Mouse (Mus musculus) neural tube, embryonic 14.5 days (tissue): Measurements from ENCODE around the gene Maml3. TPM values are rescaled to one million over a fixed set of nuclear protein-coding genes. Genes with fewer than 3 reads are reported as not detected.

ENCODE experiments used
- ATAC-seq: fragments of 200-750 bp; cut with Nextera tagmentation; 2 replicates; pipeline ENCODE4 v1.8.0; 2017; ENCODE audit warnings: low read depth, mild to moderate bottlenecking, moderate TSS enrichment, moderate library complexity
- H3K27ac ChIP-seq: fragments of 300-500 bp; sonication (generic); 2 replicates; pipeline ENCODE4 v1.5.1; 2014; ENCODE audit warnings: low read depth, mild to moderate bottlenecking, control low read depth, low read length, moderate library complexity, mixed read lengths
- H3K27me3 ChIP-seq: fragments of 300-500 bp; sonication (generic); 2 replicates; pipeline ENCODE4 v1.6.1; 2014; ENCODE audit warnings: low read length; ENCODE audit not compliant: control insufficient read depth, insufficient read depth
- H3K36me3 ChIP-seq: fragments of 300-500 bp; sonication (generic); 2 replicates; pipeline ENCODE4 v1.6.1; 2014; ENCODE audit warnings: low read length, mixed read lengths; ENCODE audit not compliant: control insufficient read depth, insufficient read depth
- H3K4me1 ChIP-seq: fragments of 300-500 bp; sonication (generic); 2 replicates; pipeline ENCODE4 v1.6.1; 2014; ENCODE audit warnings: low read length; ENCODE audit not compliant: control insufficient read depth, insufficient read depth
- H3K4me2 ChIP-seq: fragments of 300-500 bp; sonication (generic); 2 replicates; pipeline ENCODE4 v1.6.1; 2014; ENCODE audit warnings: mild to moderate bottlenecking, low read depth, low read length, control low read depth
- H3K4me3 ChIP-seq: fragments of 300-500 bp; sonication (generic); 2 replicates; pipeline ENCODE4 v1.5.1; 2014; ENCODE audit warnings: low read depth, low read length, control low read depth, mixed read lengths
- H3K9ac ChIP-seq: fragments of 300-500 bp; sonication (generic); replicated peaks from 2 replicates; pipeline ENCODE4 v1.6.1; 2014; ENCODE audit warnings: low read depth, mild to moderate bottlenecking, control low read depth, low read length, mixed read lengths
- H3K9me3 ChIP-seq: fragments of 300-500 bp; sonication (generic); 2 replicates; pipeline ENCODE4 v1.6.1; 2016; ENCODE audit warnings: low read length; ENCODE audit not compliant: control insufficient read depth
- WGBS: fragments of 180-500 bp; shearing (Covaris S2); extraction: QIAGEN DNeasy Blood & Tissue Kit; methylation state at CpG from one replicate; pipeline ENCODE4 v1.1.7; 2014; 5-methylcytosine and 5-hydroxymethylcytosine counted together
- polyA plus RNA-seq: library from polyadenylated mRNA; unstranded; fragments of >200 nt; fragmentation: Nextera tagmentation; extraction: Ambion mirVana; gene quantifications from 2 replicates; pipeline ENCODE4 v1.2.1, GENCODE M21; 2014

The Maml3 gene
- polyA plus RNA-seq, 1 experiment from 2014 or later = 8.2 TPM

DNA sequence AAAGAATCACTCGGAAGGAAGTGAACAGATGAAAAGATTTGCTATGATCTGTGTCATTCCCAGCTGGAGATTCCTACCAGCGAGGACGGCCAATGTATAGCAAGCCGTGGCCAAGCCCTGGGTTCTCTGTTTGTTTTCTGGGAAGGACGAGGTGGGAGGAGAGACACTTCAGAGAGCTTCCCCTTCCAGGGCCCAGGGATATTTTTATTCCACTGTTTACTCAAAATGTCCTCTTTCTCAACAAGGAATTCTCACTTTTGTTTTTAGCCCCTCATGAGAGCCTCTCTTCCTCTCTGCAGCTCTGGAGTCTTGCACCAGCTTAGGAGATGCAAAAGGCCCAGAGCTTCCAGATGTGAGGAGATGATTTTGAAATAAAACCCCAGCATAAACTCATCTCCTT, 236.0 kb downstream of the Maml3 start:
- H3K9me3 ChIP-seq = no peaks in the 10 kb centered on the region
- H3K9ac ChIP-seq = no peak overlapping the region
- H3K36me3 ChIP-seq = no peaks in the 10 kb centered on the region
- WGBS = 20% methylated on average over 5 of the region's 5 CpGs
- no peak overlapping the region for H3K4me3 ChIP-seq
- H3K4me2 ChIP-seq = no peak overlapping the region
- H3K27me3 ChIP-seq = no peaks in the 10 kb centered on the region
- no peak for ATAC-seq
- H3K27ac ChIP-seq = peak overlapping the region; percentile 22
- H3K4me1 ChIP-seq = peaks cover 37% of the 10 kb centered on the region

DNA sequence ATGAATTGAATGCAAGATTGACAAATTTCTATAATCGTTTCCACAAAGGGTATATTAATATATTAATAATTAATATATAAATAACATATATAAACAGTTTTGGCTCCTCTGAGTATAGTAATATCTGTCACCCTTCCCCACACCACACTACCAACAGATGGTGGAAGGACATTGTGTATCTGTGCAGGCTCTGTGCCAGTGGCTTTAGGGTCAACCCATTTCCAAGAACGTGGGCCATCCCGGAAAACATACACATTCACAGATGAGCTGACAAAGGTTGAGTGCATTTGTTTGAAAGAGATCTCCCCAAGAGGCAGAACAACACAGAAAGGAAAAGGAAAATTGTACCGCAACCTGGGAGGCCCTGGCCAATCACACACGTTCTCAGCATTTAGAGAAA, 238.4 kb downstream of the Maml3 start:
- Histone ChIP-seq H3K4me2 (no peak overlapping the region), H3K4me3 (no peak overlapping the region), H3K27me3 (no peaks in the 10 kb centered on the region), H3K36me3 (no peaks in the 10 kb centered on the region), H3K9ac (no peak overlapping the region), H3K27ac (no peak overlapping the region), H3K4me1 (peaks cover 23% of the 10 kb centered on the region), H3K9me3 (no peaks in the 10 kb centered on the region)
- 77% methylated on average over 5 of the region's 5 CpGs for WGBS
- no peak for ATAC-seq

DNA sequence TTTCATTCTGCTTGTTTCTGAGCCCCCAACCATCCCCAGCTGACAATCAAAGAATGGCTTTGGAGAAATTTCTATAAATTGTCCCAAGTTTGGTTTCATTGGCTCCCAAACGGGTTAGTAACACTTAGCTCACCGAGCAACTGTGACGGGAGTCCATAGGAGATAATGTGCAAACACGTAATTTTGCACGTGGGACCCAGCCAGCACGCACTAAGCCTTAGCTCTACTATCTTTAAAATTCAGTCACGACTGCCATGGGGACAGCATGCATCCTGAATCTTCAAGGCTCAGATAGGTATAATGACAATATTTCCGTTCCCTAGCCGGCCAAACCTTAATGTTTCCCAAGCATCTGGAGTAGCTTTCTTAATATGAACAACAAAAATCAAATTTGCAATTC, 243.2 kb downstream of the Maml3 start:
- Histone ChIP-seq H3K4me2 (no peak overlapping the region), H3K27me3 (no peaks in the 10 kb centered on the region), H3K27ac (peak overlapping the region; percentile 58), H3K4me1 (0 out of 2 replicates have a peak, but pooled peaks cover 2% of the 10 kb centered on the region), H3K9me3 (no peaks in the 10 kb centered on the region), H3K36me3 (no peaks in the 10 kb centered on the region), H3K4me3 (no peak overlapping the region), H3K9ac (no peak overlapping the region)
- 58% methylated on average over 9 of the region's 9 CpGs for WGBS
- no peak for ATAC-seq

DNA sequence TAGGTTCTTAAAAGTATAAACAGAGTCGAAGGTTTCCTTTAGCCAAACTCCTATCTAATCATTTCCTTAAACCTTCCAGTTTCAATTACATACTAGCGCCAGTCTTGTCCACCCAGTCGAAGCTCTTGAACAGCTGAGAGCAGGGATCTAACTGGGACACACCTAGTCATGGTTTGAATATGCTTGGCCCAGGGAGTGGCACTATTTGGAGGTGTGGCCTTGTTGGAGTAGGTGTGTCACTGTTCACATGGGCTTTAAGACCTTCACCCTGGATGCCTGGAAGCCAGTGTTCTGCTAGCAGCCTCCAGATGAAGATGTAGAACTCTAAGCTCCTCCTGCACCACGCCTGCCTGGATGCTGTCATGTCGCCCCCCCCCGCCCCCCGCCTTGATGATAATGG, 244.4 kb downstream of the Maml3 start:
- Histone ChIP-seq H3K9me3 (no peaks in the 10 kb centered on the region), H3K4me2 (no peak overlapping the region), H3K4me1 (0 out of 2 replicates have a peak, but pooled peaks cover 2% of the 10 kb centered on the region), H3K27ac (no peak overlapping the region), H3K9ac (no peak overlapping the region), H3K36me3 (no peaks in the 10 kb centered on the region), H3K27me3 (no peaks in the 10 kb centered on the region), H3K4me3 (no peak overlapping the region)
- 92% methylated on average over 7 of the region's 7 CpGs for WGBS
- ATAC-seq = no peak

DNA sequence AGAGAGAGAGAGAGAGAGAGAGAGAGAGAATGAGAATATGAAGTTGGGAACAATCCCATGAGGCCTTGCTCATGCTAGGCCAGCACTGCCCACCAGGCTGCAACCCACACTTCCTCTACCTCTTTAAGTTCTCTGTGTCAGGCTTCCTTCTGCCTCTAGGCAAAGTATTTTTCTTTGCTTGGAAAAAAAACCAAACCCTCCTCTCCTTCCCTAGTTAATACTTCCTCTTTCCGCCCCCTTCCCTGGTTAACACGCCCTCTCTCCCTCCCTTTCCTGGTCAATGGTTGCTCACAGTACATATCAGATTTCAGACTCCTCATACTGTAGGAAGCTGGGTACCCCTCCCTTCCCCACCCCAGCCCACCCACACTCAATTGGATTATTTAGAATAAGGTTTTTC, 245.7 kb downstream of the Maml3 start:
- H3K4me1 ChIP-seq = 0 out of 2 replicates have a peak, but pooled peaks cover 2% of the 10 kb centered on the region
- H3K27ac ChIP-seq = no peak overlapping the region
- no peaks in the 10 kb centered on the region for H3K27me3 ChIP-seq
- WGBS = 65% methylated on average over 2 of the region's 2 CpGs
- no peak overlapping the region for H3K4me3 ChIP-seq
- no peaks in the 10 kb centered on the region for H3K36me3 ChIP-seq
- ATAC-seq = no peak
- no peaks in the 10 kb centered on the region for H3K9me3 ChIP-seq
- H3K4me2 ChIP-seq = no peak overlapping the region
- H3K9ac ChIP-seq = no peak overlapping the region

DNA sequence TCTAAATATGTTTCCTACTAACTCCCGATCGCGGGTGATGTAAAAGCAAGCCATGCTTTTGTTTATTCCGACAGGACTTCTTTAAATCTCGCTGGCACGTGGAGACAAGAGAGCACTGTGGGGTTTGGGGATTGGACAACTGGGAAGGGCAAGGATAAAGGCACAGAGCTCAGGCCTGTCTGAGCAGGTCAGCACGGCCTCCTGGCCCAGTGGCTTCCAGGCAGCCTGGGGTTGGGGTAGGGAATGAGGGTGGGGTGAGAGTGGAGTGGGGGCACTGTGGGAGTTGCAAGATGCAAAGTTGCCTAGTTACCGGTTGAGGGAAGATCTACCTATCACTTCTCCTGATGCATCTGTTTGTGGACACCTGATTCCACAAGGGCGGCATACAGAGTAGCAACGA, 250.7 kb downstream of the Maml3 start:
- WGBS = 79% methylated on average over 10 of the region's 10 CpGs
- H3K36me3 ChIP-seq = no peaks in the 10 kb centered on the region
- H3K9me3 ChIP-seq = no peaks in the 10 kb centered on the region
- no peak overlapping the region for H3K27ac ChIP-seq
- ATAC-seq = no peak; the same call in 1 of the 2 replicates
- no peak overlapping the region for H3K4me3 ChIP-seq
- H3K9ac ChIP-seq = no peak overlapping the region
- H3K27me3 ChIP-seq = no peaks in the 10 kb centered on the region
- H3K4me1 ChIP-seq = no peaks in the 10 kb centered on the region
- no peak overlapping the region for H3K4me2 ChIP-seq

DNA sequence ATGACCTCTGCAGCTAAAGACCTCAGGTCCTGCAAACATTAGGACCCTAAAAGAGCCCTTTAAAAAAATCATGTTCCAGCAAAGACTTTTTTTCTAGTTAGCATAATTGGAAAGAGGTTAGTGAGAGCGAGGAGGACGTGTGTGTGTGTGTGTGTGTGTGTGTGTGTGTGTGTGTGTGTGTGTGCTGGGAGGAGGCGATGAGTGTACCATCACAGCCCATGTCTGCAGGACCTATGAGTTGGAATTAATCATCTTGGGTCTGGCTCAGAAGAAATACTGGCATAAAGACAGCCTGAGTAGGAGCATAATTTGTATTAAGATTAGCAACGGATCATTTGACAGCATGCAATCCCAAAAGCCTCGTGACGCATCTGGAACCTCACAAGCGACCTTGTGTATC, 251.3 kb downstream of the Maml3 start:
- no peak; the same call in 1 of the 2 replicates for ATAC-seq
- WGBS = 43% methylated on average over 7 of the region's 7 CpGs
- H3K4me1 ChIP-seq = no peaks in the 10 kb centered on the region
- no peaks in the 10 kb centered on the region for H3K36me3 ChIP-seq
- H3K4me3 ChIP-seq = no peak overlapping the region
- H3K27me3 ChIP-seq = no peaks in the 10 kb centered on the region
- H3K9me3 ChIP-seq = no peaks in the 10 kb centered on the region
- no peak overlapping the region for H3K4me2 ChIP-seq
- no peak overlapping the region for H3K9ac ChIP-seq
- no peak overlapping the region for H3K27ac ChIP-seq

DNA sequence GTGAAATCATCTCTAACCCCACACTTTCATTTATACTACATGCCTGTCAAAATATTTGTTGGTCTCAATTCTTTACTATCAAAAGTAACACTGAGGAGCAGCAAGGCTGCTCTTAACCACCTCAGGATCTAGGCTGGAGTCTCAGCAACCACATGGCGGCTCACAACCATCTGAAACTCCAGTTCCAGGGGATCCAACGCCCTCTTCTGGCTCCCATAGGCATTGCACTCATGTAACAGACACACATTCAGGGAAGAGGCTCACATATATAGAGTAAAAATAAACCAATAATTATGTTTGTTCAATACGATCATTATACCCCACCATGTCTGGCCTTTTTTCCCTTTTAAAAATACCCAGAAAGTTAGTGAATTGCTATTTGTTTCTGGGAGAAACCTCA, 252.2 kb downstream of the Maml3 start:
- WGBS = 76% methylated on average over 3 of the region's 3 CpGs
- ATAC-seq = no peak
- H3K9ac ChIP-seq = no peak overlapping the region

DNA sequence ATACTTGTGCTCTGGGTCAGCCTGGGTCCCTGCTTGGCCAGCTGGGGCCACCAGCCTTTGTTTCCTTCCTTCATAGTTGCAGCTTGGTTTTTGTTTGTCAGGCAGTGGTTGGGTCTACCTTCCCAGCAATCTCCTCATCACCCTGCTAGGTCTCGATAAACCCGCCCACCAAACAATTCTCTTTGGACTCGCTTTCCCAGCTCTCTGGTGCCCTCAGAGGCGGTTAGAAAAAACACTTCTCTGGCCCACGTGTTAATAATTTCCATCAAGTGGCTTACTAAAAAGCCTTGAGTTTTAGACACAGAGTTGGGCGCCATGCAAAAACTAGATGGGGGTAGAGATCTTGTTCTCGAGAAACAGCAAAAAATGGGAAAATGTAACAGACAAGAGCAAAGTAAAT, 253.3 kb downstream of the Maml3 start:
- Histone ChIP-seq H3K27me3 (no peaks in the 10 kb centered on the region), H3K4me3 (no peak overlapping the region), H3K9ac (no peak overlapping the region), H3K27ac (no peak overlapping the region), H3K36me3 (no peaks in the 10 kb centered on the region), H3K4me2 (no peak overlapping the region), H3K4me1 (no peaks in the 10 kb centered on the region), H3K9me3 (no peaks in the 10 kb centered on the region)
- 68% methylated on average over 7 of the region's 7 CpGs for WGBS
- ATAC-seq = no peak

More for the DNA sequence above, 252.2 kb downstream of the Maml3 start:
- Histone ChIP-seq H3K4me3 (no peak overlapping the region), H3K36me3 (no peaks in the 10 kb centered on the region), H3K9me3 (no peaks in the 10 kb centered on the region), H3K4me1 (no peaks in the 10 kb centered on the region), H3K27ac (no peak overlapping the region), H3K4me2 (no peak overlapping the region), H3K27me3 (no peaks in the 10 kb centered on the region)

DNA sequence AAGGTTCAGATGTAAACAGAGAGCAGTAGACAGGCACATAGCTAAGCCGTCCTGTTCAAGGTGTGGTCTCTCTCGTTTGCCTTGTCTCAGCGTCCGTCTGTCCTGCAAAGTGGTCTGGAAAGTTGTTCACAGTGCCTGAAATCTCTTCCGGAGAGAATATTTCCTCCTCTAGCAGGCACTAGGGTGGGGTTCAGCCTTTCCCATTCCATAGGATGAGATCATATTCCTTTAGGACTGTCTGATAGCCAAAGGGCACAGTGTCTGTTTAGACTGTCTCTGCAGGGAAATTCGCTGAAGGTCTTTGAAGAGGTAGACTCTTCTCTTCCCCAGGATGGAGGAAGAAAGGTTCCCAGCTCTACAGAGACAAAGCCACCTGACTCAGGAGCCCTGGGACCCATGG, 255.4 kb downstream of the Maml3 start:
- Histone ChIP-seq H3K9me3 (no peaks in the 10 kb centered on the region), H3K4me2 (no peak overlapping the region), H3K4me1 (no peaks in the 10 kb centered on the region), H3K27me3 (no peaks in the 10 kb centered on the region), H3K4me3 (no peak overlapping the region), H3K27ac (no peak overlapping the region), H3K36me3 (no peaks in the 10 kb centered on the region), H3K9ac (no peak overlapping the region)
- WGBS = 90% methylated on average over 6 of the region's 6 CpGs
- ATAC-seq = no peak; the same call in 1 of the 2 replicates
